Mouse (Mus musculus): ENCODE data around the gene Abca12. TPM values are rescaled to one million over a fixed set of nuclear protein-coding genes. Genes with fewer than 3 reads are reported as not detected.

The Abca12 gene
- polyA plus RNA-seq, 1 experiment from 2014 or later: 0.07 TPM

GRCm38 (mm10) chr1:71195333-71195732 is 219.4 kb downstream of the Abca12 start:
- Histone ChIP-seq H3K9me3 (ENCODE audit: control insufficient read depth, low read length) (no peaks in the 10 kb centered on the region), H3K4me1 (ENCODE audit: control insufficient read depth, insufficient read depth, low read length) (no peaks in the 10 kb centered on the region), H3K4me2 (ENCODE audit: low read depth, low read length) (no peak overlapping the region), H3K27me3 (ENCODE audit: control insufficient read depth, insufficient read depth, low read length) (no peaks in the 10 kb centered on the region), H3K9ac (replicated peaks; ENCODE audit: low read depth, low read length) (no peak overlapping the region), H3K36me3 (ENCODE audit: control insufficient read depth, insufficient read depth, low read length) (no peaks in the 10 kb centered on the region), H3K4me3 (ENCODE audit: low read depth, low read length) (no peak overlapping the region), H3K27ac (ENCODE audit: low read depth, low read length) (no peak overlapping the region)
- WGBS: 86% methylated on average over 4 of the region's 4 CpGs
- no peak for ATAC-seq (ENCODE audit: low read depth)

GRCm38 (mm10) chr1:71193931-71194330 is 220.8 kb downstream of the Abca12 start:
- H3K4me3 ChIP-seq (ENCODE audit: low read depth, low read length): no peak overlapping the region
- H3K36me3 ChIP-seq (ENCODE audit: control insufficient read depth, insufficient read depth, low read length): no peaks in the 10 kb centered on the region
- H3K9me3 ChIP-seq (ENCODE audit: control insufficient read depth, low read length): no peaks in the 10 kb centered on the region
- H3K27me3 ChIP-seq (ENCODE audit: control insufficient read depth, insufficient read depth, low read length): no peaks in the 10 kb centered on the region
- no peak overlapping the region for H3K27ac ChIP-seq (ENCODE audit: low read depth, low read length)
- no peak overlapping the region for H3K4me2 ChIP-seq (ENCODE audit: low read depth, low read length)
- 27% methylated on average over 1 of the region's 1 CpGs for WGBS
- no peaks in the 10 kb centered on the region for H3K4me1 ChIP-seq (ENCODE audit: control insufficient read depth, insufficient read depth, low read length)
- ATAC-seq (ENCODE audit: low read depth): no peak
- no peak overlapping the region for H3K9ac ChIP-seq (replicated peaks; ENCODE audit: low read depth, low read length)

Other genes with a start within 250 kb of the Abca12 start
- 26.9 and 36.0 TPM in 2 replicates for gene Atic, start 142.2 kb upstream of the Abca12 start, polyA plus RNA-seq (2014; fragmentation: Nextera tagmentation; extraction: Ambion mirVana)
- 18.5 and 39.2 TPM in 2 replicates for gene Fn1, start 238.3 kb upstream of the Abca12 start, polyA plus RNA-seq (2014; fragmentation: Nextera tagmentation; extraction: Ambion mirVana)

Measured in neural tube, embryonic 14.5 days (tissue).